Mouse (Mus musculus) lung, postnatal 10 days (tissue): ENCODE results near the gene Bace1.
A peak's percentile ranks its signal among the peaks of the same experiment; 100 is the strongest.

Experiments
- DNase-seq: peaks from one replicate; pipeline ENCODE4 v3.0.0; 2021

Bace1 gene

DNA sequence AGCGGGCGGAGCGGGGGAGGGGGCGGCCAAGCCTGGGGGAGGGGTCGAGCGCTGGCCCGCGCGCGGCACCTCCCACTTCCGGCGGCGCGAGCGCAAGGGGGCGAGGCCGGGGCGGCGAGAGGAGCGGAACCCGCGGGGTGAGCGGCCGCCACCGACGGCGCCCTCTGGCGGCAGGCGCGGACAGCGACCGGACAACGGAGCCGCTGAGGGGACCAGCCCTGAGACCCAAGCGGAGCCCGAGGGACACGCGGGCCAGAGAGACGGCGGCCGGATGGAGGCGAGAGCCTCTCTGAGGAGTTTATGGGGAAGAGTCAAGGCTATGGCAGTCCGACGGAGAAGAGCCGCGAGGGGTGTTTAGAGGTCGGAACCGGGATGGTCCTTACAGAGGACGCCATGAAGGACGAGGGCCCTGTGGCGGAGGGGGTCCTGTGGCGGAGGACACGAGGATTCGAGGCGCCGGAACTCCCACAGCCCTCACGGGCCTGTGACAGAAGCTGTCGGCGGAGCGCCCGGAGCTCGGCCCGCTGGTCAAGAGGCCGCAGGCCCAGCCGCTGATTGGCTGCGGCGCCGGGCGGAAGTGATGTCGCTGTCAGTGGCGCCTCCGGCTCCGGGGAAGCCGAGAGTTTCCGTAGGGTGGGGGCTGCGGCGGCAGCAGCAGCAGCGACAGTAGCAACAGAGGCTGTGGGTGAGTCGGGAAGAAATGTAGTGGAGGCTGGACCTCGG is 68.1 kb downstream of the Bace1 start, which contains the start of the genes Pcsk7 and Rnf214:
TSS of gene Pcsk7 (plus strand) at position 143 of the 723 bp plus-strand sequence.
TSS of gene Rnf214 (minus strand) at position 557 of the 723 bp plus-strand sequence.
- DNase-seq: peak; percentile 94

DNA sequence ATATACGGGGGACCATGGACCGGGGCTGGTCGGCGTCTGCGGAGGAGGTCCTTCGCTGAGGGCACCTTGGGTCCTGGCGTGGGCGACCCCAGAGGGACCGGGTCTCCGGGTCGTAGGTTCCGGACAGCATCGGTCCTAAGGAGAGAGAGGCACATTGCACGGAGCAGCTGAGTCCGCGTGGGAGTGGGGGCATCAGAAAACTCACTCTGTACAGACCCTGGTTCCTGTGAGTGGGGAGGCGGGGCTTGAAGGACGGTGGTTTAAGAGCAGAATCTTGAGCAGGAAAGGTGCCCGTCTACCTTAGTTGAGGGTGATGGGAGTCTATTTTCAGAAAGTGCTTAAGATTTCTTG is 68.7 kb downstream of the Bace1 start:
- DNase-seq: no peak

DNA sequence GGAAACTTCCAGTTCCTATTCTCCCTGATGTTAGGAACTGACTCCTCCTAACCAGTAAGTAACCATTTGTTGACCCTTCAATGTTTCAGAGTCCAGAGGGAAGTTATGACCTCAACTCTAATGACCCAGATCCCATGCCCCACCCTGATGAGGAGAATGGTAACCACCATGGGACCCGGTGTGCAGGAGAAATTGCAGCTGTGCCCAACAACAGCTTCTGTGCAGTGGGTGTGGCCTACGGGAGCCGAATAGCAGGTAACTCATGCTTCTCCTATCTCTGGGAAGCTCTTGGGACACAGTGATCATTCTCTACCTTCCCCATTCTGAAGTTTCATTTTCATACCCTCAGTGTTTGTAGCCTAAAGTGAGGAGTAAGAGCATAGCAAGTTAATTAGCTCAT is 72.6 kb downstream of the Bace1 start:
- no peak for DNase-seq

DNA sequence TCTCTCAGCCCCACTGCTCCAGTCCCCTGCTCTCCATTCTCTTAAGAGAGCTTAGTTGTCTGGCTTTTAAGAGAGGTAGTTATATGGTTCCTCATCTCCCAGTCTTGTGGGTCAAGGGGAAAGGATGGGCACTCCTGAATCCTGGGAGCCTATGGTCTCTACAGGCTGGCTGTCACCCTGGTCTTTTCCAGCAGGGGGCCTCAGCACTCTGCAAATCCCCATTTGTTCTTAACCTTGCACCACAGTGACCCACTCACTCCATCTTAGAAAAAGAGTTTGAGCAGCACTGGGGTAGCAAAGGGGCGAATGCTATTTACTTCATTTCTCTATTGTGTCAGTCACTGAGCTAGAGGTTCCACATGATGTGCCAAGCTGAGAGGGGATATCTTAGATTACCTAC is 73.3 kb downstream of the Bace1 start:
- DNase-seq: peak; percentile 83
